Mouse (Mus musculus) thymus, postnatal 14 days (tissue): ENCODE results near the gene Arhgap10.
A peak's percentile ranks its signal among the peaks of the same experiment; 100 is the strongest.

Source experiments
- DNase-seq: peaks from one replicate; pipeline ENCODE4 v3.0.0; 2021

Gene Arhgap10

DNA sequence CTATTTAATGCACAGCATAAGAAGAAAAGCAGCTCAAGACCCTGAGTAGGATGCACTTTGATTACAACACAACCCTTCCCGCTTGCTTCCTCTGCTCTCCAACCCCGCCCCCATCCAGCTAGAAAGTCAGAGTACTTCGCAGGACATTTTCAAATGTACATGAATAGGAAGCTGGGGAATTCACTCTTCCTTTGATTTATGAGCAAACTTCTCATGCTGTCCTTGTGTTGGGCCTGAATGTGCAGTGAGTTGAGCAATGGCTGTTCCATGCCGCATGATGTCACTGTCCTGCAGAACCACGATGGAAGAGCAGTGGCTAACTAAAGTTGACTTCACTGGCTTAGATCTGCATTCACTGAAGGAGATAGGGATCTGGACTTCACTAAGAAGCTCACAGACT is 242.2 kb downstream of the Arhgap10 start:
- no peak for DNase-seq

DNA sequence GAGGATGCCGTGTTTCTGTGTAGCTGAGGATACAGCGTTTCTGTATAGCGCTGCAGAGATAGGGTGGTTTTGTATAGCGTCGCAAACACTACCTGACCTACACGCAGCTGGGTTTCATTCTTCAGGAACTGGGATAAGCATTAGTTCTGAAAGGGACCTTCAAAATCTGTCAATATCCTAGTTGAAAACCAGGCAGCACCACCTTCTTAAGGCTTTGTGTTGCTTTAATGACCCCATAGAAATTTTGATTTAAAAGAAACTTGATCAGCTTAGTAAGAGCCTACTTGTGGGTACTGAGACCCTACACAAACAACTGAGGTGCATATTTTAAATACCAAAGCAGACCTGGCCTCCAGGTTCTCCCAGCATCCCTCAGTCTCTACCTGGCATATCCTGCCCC is 245.6 kb downstream of the Arhgap10 start:
- DNase-seq, result no peak

DNA sequence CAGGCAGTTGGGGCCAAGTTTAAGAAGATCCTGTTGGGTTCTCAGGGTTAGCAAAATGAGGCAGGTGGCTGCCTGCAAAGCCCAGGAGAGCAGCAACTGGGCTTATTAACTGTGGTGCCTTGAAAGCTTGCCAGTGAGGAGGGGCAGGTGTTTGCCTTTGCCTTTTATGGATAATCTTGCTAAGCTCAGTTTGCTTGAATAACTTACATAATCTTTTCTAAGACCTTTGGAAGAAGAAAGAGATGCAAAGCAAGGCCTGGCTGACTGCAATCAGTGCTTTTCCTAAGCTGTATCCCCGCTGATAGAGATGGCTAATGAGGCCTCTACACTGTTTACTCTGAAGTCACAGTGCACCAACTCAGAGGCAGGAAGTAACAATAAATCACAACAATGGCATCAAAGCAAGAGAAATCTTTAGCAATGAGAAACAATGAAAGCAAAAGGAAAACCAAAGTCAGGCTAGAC is 249.8 kb downstream of the Arhgap10 start:
- no peak for DNase-seq

DNA sequence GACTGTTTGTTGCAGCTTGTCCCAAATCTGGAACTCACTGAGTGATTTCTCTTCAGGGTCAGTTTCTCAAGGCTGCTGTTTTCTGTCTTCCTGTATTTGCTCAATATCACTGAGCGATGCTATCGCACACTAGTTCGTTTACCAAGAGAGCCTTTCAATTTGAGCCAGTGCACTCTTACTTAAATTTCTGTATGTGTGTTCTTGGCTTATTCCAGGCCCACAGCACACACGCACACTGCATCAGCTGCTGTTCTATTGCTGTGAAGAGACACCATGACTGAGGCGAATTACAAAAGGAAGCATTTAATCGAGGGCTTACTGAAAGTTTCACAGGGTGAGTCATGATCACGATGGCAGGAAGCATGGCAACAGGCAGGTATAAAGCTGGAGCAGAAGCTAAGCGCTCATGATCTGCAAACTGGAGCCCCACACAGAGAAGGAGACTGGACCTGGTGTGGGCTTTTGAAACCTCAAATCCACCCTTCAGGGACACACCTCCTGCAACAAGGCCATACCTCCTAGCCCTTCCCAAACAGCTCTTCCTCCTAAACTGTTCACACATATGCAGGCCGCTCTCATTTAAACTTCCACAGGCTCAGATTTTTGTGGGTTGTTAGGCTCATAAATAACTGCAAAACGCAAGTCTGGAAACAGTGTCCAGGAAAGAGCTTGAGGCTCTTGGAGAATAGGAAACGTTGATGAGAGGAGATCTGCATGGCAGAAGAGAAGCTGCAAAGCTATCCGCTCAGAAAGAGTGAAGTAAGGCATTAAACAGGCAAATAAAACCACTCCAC is 255.3 kb downstream of the Arhgap10 start:
- DNase-seq, result no peak

DNA sequence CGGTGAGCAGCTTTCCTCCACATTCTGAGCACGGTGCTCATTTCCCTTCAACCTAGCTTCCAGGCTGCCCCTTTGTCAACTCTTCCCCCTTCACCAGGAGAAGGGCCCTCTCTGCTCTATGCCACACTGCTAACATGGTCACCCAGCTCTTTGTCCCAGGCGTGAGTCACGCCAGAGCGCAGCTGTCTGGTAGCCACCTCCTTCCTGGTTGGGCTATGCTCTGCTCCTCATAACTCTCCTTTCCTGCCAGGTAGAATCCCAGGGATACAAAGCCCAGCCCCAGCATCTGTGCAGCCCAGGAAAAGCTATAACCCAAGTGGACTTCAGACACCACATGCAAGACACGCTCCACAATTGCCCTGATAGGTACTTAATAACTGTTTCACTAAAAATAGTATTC is 256.5 kb downstream of the Arhgap10 start:
- DNase-seq, result no peak

DNA sequence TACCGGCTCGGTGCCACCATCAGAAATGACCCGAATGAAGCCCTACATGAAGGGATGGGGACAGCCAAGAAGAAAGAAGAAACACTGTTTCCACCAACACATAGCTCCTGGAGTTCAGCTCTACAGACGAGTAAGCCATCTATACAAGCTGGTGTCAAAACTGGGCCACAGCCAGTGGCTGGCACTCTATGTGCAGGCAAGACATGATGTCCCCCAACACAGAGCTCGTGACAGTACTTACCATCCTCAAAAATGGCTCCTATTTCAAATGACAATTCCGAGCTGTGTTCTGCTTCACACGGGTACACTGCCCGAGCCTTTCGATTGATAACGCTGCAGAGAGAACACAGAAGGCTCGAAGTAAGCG is 260.7 kb downstream of the Arhgap10 start:
- no peak for DNase-seq

DNA sequence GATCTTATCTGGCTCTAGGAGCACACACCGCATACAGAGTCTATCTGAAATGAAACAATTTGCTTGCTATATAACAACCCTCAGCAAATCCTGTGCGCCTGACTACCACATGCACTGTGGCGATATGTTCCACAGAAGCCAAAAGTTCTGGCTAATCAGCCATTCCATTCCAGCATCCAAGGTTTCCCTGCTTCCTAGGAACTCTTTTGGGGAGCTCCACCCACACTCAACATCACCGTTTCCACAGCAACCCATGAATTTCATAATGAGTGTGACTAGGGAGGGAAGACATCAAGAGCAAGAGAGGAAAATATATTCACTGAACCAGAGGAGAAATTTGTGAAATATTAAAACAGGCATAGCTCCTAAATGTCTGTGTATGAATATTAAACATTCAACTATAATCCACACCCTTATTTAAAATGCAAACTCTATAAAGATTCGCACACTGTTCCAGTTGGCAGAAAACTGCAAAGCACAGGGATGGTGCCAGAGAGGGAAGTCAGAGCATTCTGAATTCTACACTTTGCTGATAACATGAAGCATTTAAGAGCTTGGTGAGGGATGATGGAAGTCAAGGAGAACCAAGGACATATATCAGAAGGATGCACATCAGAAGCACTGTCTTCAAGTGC is 261.2 kb downstream of the Arhgap10 start:
- no peak for DNase-seq

DNA sequence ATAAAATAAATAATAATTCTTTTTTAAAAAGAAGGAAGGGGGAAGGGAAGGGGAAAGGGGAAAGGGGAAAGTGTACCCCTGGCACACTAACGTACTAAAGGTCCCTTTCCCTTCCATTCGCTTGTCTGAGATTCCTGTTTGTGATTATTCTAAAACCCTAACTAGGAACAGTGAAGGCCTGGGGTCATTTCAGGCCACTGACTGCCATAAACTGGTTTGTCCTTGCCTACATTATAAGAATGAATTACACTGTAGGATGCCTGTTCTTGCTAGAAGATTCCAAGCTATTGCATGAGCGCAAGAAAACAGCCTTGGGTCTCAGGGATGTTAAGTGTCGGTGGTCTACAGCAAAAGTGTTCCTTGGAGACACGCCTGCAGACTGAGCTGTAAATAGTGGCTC is 263.3 kb downstream of the Arhgap10 start:
- DNase-seq, result no peak

DNA sequence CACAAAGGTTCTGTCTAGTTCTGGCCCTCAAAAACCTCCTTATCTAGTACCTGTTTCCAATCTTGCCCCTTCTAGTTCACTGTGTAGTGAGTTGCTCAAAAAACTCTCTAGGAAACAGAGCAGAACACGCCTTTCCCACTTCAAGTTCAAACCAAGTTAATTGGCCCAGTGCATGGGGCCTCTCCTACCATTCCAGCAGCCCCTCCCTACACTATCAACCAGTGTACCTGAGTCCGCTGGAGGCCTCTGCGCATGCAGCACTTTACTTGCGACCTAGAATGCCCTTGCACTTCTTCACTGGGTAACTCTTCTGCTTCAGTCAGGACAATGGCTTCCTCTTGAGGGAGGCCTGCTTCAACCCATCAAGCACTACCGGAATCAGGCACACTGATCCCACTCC is 266.6 kb downstream of the Arhgap10 start:
- no peak for DNase-seq

DNA sequence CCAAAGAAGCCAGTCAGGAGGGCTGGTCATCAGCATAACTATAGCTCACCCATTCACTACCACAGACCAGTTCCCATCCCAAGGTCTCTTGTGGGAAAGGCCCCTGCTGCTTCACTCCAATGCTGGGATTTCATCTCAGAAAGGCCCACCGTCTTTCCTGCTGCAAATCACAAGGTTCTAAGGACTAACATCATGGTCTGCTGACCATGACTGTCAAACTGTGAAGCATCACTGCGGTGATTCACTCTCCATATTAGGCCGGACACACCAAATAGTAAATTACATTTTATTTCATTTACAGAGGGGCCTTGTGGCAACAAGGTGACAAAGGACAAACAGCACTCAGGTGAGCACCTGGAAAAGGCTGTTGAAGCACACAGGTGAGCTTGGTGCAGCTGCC is 267.7 kb downstream of the Arhgap10 start:
- DNase-seq, result no peak

DNA sequence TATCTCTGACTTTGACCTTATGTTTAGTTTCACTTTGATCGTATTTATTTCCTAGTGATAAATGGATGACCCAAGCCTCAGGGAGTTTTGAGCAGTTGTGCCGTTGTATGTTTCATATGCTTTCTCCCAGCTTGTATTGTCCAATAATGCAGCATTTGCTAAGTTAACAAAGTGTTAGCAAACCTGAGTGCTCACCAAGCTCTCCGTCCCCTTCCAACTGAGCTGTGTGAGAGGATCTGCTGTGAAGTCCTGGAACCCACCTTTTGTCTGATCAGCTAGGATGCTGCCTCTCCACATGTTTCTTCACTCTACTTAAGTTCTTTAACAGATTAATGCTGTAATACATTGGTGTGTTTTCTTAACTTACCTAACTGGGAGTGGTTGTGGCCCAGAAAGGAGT is 276.4 kb downstream of the Arhgap10 start:
- DNase-seq, result no peak

DNA sequence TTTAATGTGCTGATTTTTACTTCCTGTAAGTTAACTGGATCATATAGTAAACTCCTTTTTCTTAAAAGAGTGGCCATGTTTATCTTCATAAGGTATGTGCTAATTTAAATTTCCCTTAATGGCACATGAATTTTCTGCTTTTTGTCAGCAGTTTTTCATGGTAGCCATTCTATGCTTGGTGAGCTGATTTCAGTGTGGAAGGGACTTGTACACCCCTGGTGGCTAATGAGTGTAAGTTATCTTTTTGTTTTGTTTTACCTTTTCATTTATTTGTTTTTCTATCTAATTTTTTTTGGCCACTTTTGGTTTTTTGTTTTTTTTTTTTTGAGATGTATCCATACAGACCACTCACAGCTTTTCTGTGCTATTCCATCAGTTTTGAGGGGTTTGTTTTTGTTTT is 278.3 kb downstream of the Arhgap10 start:
- no peak for DNase-seq

DNA sequence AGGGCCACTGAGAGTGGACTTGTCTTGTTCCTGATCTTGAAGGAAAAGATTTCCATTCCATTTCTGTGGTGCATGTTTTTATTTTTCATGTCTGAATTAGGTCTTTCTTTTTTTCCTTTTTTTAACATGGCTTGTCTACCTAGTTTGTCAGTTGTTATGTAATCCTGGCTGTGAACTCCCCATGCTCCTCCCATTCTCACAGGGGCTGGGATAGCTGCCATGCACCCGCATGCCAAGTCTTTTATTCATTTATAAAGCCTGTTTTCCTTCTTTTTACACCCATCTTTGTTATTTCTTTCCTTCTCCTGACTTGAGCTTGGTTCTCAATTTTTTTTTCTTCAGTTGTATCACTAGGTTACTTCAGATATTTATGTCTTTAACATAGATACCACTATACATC is 281.1 kb downstream of the Arhgap10 start:
- DNase-seq, result no peak

DNA sequence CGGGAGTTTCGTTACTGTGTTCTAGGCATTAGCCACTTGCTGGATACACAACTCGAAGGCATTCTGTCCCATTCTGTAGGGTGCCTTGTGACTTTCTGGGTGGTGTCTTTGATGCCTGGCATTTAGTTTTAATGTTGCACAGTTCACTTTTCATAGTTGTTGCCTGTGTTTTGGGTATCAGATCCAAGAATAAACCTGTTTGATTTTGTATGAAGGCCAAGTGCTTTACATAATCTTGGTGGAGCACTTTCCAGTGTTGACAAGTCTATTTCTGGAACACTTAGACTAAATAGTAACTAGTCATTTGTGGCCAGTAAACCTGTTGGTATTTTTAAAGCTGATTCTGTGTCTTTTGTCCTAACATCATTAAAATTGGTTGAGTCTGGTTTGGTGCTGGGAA is 285.3 kb downstream of the Arhgap10 start:
- DNase-seq, result no peak

DNA sequence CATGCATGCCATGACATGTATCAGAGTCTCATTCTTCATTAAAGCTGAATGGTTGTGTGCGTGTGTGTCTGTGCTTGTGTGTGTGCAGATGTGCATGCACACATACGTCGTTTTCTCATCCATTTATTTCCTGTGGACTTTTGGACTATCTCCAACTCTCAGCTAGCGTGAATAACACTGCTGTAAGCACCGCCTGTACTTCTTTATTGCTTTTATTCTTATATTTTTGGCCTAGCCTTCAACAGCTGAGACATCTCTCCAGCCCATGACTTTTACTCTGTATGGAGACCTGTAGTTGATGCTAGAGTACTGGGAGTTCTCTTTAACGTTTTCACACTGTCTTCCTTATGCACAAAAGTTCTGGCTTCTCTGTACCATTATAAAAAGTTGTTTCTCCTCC is 285.9 kb downstream of the Arhgap10 start:
- DNase-seq, result no peak

DNA sequence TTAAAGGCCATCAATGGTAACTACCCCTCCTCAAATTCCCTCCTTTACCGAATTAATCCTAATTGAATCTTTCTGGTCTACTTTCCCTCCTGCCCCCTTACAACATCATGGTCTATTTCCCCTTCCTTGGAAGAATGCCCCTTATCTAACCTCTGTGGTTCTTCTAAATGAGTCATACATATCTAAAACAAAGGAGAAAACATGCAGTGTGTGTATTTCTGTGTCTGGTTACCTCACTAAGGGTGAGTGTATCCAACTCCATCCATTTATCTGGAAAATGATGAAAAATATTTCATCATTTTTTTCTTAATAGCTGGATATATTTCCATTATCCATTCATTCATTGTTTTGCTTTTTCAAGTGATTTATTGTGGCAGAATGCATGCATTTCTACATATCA is 286.5 kb downstream of the Arhgap10 start:
- DNase-seq, result no peak

DNA sequence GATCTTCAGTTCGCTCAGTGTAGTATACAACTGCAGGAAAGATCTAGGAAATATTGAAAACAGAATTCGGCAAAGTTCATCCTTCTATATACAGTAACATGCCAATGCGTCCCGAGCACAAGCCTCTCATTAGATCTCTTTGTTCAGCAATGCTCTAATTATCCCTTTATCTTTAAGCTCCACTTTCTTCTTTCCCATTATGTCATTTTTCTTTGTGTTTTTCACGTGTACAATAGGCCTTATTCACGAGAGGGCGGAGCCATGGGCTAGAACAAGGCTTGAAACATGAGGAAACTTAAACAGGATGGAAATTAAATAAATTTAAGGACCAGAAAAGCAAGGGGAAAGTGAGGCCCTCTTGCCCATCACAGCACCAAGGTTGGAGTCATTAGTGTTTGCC is 289.1 kb downstream of the Arhgap10 start:
- DNase-seq, result no peak

DNA sequence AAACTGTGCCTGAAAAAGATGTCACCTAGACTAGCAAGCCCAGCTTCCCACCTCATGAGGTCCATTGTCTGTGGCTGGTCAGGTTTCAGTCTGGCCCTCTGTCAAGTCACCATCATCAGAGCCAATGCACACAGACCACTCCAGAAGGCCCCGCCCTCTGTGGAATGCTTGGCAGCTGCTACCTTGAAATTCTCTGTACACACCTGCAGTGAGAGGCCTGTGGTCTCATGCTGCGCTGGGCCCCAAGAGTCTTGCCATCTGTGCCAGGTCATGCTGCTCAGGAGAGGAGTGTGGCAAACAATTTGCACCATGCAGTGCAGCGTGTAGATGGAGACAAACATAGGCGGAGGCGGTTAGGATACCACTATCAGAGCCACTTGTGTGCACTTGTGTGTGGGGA is 290.0 kb downstream of the Arhgap10 start:
- peak; percentile 42 for DNase-seq

DNA sequence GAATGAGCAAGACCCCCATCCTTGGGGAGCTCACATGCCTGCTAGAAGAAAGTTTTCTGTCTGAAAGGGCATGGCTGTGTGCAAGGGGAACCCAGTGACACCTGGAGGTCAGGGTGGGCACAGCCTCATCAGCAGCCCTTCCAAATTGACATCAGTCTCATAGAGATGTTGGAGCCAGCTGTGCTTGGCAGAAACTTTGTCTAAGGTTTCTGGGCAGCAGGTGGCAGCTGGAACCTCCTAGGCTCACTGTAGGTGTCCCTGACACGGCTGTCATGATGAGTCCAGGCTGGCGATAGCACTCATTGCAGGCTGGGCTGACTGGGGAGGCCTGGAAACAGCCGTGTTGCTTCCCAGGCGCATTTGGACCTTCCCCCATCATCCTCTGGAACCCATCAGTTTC is 294.6 kb downstream of the Arhgap10 start:
- no peak for DNase-seq

DNA sequence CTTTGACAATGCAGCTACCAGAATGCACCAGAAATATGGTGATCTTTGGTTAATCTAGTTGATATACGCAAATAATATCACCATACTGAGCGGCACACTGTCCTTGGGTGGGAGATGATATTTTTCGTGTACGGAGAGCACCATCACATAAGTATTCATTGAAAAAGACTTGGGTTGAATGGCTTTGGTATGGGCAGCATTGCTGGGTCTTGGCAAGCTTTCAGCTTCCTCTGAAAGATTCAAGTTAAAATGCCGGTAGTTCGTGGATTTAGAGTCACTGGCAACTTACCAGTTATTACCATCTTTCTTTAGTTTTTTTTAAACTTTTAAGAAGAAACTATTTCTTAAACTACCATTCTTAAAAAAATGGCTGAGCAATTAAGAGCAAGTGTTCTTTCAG is 302.6 kb downstream of the Arhgap10 start:
- DNase-seq, result no peak

DNA sequence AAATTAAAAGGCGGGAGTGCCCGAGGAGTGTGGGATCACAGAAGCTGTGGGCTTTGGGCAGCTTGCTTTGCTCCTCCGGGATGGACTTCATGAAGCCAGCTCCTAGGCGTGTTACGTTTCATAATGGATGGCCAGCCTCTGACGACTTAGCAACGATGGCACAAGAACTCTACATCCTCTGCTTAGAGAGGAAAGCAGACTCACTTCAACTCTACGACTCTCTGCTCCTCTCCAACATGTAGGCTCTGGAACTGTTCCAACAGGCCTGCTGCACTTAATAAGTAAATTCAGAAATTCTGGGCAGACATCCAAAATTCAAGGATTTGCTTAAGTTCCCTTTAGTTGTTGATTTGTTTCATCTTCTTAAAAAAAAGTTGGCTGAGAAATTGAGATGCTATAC is 303.1 kb downstream of the Arhgap10 start:
- no peak for DNase-seq

DNA sequence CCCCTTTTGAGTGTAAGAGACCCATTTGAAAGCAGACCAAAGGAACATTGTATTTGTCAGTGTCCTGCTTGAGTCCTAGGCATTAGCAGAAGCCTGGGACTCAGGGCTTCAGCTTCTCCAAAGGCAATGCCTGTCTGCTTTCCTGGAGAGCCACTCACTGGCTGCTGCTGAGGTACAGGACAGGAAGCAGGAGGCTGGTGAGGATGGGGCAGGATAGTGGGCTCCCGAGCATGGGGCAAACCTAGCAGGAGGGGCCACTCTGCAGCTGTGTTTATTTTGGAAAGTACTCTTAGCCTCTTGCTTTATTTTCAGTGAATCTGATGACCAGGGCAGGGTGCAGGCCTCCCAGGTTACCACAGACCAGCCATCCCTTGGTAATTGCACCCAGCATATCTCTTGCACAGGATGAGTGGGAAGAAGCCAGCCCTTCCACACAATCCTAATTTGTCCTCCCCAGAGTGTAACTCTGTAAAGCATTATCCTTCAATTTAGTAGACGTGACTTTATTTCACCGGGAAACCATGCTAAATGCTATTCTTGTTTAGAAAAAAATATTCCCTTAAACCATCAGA is 303.8 kb downstream of the Arhgap10 start:
- no peak for DNase-seq

DNA sequence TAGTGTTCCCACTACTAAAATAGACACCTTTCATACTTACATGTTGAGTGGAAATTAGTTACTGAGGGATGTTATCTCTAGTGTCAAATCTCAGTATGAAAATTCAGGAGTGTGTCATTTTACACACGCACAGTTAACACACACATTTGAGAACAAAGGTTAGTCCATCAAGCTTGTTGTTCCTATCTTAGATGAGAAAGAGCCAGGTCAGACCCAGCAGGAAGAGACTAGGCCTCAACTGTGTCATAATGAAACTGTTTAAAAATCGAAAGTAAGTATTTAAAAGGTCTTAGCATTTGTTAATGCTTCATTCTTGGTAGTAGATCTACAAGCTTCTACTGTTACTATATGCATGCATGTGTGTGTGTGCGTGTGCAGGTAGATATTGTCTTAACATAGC is 308.5 kb downstream of the Arhgap10 start:
- no peak for DNase-seq
